Mouse (Mus musculus) spleen, adult 2 months (tissue): Measurements from ENCODE around the gene Lefty2. TPM values are rescaled to one million over a fixed set of nuclear protein-coding genes. Genes with fewer than 3 reads are reported as not detected.
"Not testable (repeated sequence)": the region's sequence is repeated elsewhere in the genome, so short reads cannot be mapped to it uniquely, and the experiment has no call there.

Source experiments
- DNase-seq, 2 experiments: peaks; one replicate each; pipeline versions ENCODE4 v3.0.0 to v3.0.0-alpha.2; 2012 to 2021; ENCODE audit warnings: low spot score in 2 of 2, low read depth in 1 of 2
- H3K27ac ChIP-seq: fragments of 200-500 bp; 2 replicates; pipeline ENCODE4 v1.5.1; 2012; ENCODE audit warnings: low read length, inconsistent platforms; ENCODE audit not compliant: insufficient read depth
- H3K27me3 ChIP-seq: fragments of 200-500 bp; 2 replicates; pipeline ENCODE4 v1.6.1; 2012; ENCODE audit warnings: mild to moderate bottlenecking, moderate library complexity, low read length, inconsistent platforms; ENCODE audit not compliant: control insufficient read depth, insufficient read depth
- H3K36me3 ChIP-seq: fragments of 200-500 bp; 2 replicates; pipeline ENCODE4 v1.6.1; 2012; ENCODE audit warnings: mild to moderate bottlenecking, low read length, inconsistent platforms; ENCODE audit not compliant: control insufficient read depth, insufficient read depth
- H3K4me1 ChIP-seq: fragments of 200-500 bp; 2 replicates; pipeline ENCODE4 v1.6.1; 2011; ENCODE audit warnings: inconsistent platforms; ENCODE audit not compliant: control insufficient read depth, insufficient read depth, insufficient read length
- H3K4me3 ChIP-seq: fragments of 200-500 bp; 2 replicates; pipeline ENCODE4 v1.5.1; 2011; ENCODE audit warnings: mild to moderate bottlenecking, inconsistent platforms; ENCODE audit not compliant: insufficient read depth, insufficient read length; ENCODE audit errors: extremely low read depth
- CTCF ChIP-seq: fragments of 200-500 bp; IDR thresholded peaks from 2 replicates; pipeline ENCODE4 v1.5.1; 2011; ENCODE audit warnings: mild to moderate bottlenecking, inconsistent platforms; ENCODE audit not compliant: insufficient read depth, insufficient read length, insufficient replicate concordance; ENCODE audit errors: extremely low read depth
- POLR2A ChIP-seq: fragments of 200-500 bp; IDR thresholded peaks from 2 replicates; pipeline ENCODE4 v1.6.1; 2011; ENCODE audit warnings: low read depth, low read length, inconsistent platforms
- WGBS: fragments of 180-500 bp; shearing (Covaris S2); methylation state at CpG from one replicate; pipeline ENCODE4 v1.1.7; 2018; 5-methylcytosine and 5-hydroxymethylcytosine counted together
- polyA plus RNA-seq: library from polyadenylated mRNA; depleted of rRNA; stranded (reverse); fragments of >200 nt; gene quantifications from 2 replicates; pipeline ENCODE4 v1.2.3, GENCODE M21; 2012

Lefty2 gene
- polyA plus RNA-seq, 1 experiment = not detected

DNA sequence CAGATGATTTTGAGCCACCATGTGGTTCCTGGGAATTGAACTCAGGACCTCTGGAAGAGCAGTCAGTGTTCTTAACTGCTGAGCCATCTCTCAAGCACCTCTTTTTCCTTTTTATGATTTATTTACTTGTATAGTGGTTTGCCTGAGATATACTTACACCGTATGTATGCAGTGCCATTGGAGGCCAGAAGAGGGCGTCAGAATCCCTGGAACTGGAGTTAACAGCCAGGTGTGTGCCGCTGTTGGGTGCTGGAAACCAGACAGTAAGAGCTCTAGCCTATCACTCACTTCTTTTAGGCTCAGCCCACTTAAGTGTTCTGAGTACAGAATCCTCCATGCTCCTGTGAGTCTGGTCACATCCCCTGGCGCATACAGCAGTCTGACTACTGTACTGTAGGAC is 15.4 kb upstream of the Lefty2 start:
- no peak for DNase-seq
- Histone ChIP-seq H3K4me3 (no peak overlapping the region), H3K27me3 (no peaks in the 10 kb centered on the region), H3K27ac (no peak overlapping the region), H3K4me1 (peaks cover 4% of the 10 kb centered on the region; the same call in 1 of the 2 replicates), H3K36me3 (no peaks in the 10 kb centered on the region)
- TF ChIP-seq POLR2A = no peak
- no peak for TF ChIP-seq CTCF
- WGBS = 87% methylated on average over 4 of the region's 4 CpGs

DNA sequence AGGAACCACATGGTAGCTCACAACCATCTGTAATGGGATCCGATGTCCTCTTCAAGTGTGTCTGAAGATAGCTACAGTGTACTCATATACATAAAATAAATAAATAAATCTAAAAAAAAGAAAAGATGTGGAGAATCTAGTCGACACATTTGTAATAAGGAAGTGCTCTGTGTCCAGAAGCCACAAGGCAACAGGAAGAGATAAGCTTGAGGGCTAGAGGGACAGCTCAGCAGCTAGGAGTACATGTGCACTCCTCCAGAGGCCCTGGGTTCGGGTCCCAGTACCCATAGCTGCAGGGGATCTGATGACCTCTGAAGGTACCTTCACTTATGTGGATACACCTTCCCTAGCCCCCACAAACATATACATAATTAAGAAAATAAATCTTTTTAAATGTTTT is 11.1 kb upstream of the Lefty2 start:
- Histone ChIP-seq H3K4me3 (no peak overlapping the region), H3K27me3 (no peaks in the 10 kb centered on the region), H3K27ac (no peak overlapping the region), H3K36me3 (no peaks in the 10 kb centered on the region), H3K4me1 (peaks cover 13% of the 10 kb centered on the region)
- TF ChIP-seq POLR2A = no peak
- TF ChIP-seq CTCF = no peak
- no peak for DNase-seq
- 41% methylated on average over 3 of the region's 3 CpGs for WGBS

DNA sequence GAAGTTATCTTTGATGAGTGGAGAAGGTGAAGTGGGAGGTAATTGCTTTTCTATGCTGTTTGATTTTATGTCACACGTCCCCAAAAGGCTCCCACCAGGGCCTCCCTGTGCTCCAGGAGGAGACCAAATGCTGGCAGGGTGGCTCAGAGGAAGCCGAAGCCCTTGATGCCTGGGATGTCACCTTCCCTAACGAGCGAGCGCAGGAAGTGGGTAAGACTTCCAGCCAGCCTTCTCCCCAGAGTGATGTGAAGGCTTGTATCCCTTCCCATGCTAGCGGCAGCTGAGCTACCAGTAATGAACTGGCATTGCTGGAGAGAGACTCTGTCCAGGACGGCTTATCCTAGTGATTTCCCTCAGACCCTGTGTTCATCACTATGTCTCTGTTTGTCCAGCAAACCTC is 9.2 kb upstream of the Lefty2 start:
- Histone ChIP-seq H3K4me3 (no peak overlapping the region), H3K27ac (no peak overlapping the region), H3K27me3 (no peaks in the 10 kb centered on the region), H3K4me1 (peaks cover 13% of the 10 kb centered on the region), H3K36me3 (no peaks in the 10 kb centered on the region)
- no peak for DNase-seq
- 25% methylated on average over 7 of the region's 7 CpGs for WGBS
- TF ChIP-seq CTCF (no peak), POLR2A (no peak)

DNA sequence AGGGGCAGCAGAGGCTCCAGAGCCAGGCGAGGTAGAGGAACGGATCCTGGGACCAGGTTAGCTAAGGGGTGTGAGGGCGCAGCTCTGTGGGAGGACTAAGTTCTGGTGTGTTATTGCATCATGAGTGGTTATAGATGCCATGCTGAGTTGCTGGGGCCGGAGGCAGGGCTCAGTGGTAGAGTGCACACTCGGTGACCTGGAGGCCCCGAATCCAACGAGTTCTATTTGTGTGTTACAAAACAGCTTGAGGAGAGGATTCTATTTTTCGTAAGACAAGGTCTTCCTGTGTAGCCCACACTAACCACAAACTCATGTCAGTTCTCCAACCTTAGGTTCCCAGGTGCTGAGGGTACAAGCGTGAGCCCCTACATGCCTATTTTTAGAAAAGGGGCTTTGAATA is 8.4 kb upstream of the Lefty2 start:
- H3K27ac ChIP-seq = no peak overlapping the region
- 15% methylated on average over 9 of the region's 9 CpGs for WGBS
- no peaks in the 10 kb centered on the region for H3K36me3 ChIP-seq
- TF ChIP-seq POLR2A (no peak), CTCF (no peak)
- peaks cover 13% of the 10 kb centered on the region for H3K4me1 ChIP-seq
- DNase-seq = no peak
- H3K27me3 ChIP-seq = no peaks in the 10 kb centered on the region
- no peak overlapping the region for H3K4me3 ChIP-seq

DNA sequence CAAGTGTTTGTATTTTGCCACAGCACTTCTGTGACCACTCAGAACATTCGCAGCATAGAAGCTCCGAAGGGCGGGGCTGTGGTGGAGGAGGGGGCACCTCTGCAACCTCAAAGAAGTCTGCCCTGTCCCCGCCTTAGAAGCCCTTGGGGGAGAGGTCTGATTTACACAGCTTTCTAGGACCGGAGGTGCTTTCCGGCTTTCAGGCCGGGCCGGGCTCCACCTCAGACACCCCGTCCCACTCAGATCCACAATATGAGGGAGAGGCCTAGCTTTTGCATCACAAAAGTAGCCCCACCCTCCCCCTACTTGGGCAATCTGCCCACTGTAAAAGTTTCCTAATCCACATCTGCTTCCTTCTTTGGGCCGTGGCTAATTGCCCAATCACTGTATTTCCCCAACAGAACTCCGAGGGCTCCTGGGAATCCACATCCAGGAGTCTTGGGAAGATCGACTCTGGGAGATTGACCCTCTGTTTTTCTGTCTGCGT is 4.3 kb upstream of the Lefty2 start:
- no peaks in the 10 kb centered on the region for H3K36me3 ChIP-seq
- peaks cover 12% of the 10 kb centered on the region for H3K4me1 ChIP-seq
- no peak for TF ChIP-seq POLR2A
- no peak for TF ChIP-seq CTCF
- 16% methylated on average over 13 of the region's 13 CpGs for WGBS
- DNase-seq = peak in 1 of 2 experiments; percentile 26
- H3K27me3 ChIP-seq = no peaks in the 10 kb centered on the region
- no peak overlapping the region for H3K4me3 ChIP-seq
- no peak overlapping the region for H3K27ac ChIP-seq

DNA sequence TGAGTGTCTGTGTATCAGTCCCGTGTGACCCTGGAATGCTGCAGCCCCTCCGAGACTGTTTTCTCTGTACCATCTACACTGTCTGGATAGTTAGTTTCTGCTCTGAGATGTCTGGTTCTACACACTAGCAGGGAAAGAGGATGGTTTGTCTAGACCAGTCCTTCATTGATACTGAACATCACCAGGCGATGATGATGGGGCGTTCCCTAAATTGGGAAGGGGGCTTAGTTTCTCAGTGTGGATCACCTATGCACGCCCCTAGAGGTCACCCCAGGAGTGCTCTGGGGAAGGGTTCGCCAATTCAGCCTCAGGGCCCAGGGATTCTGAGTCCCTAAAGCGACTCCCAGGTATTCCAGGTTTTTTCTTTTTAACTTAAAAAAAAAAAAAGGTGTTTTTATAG is 3.7 kb upstream of the Lefty2 start:
- H3K27ac ChIP-seq = no peak overlapping the region
- H3K4me1 ChIP-seq = peaks cover 7% of the 10 kb centered on the region; the same call in 1 of the 2 replicates
- TF ChIP-seq CTCF (no peak), POLR2A (no peak)
- no peak overlapping the region for H3K4me3 ChIP-seq
- WGBS = 83% methylated on average over 7 of the region's 7 CpGs
- DNase-seq = no peak
- no peaks in the 10 kb centered on the region for H3K27me3 ChIP-seq
- no peaks in the 10 kb centered on the region for H3K36me3 ChIP-seq

DNA sequence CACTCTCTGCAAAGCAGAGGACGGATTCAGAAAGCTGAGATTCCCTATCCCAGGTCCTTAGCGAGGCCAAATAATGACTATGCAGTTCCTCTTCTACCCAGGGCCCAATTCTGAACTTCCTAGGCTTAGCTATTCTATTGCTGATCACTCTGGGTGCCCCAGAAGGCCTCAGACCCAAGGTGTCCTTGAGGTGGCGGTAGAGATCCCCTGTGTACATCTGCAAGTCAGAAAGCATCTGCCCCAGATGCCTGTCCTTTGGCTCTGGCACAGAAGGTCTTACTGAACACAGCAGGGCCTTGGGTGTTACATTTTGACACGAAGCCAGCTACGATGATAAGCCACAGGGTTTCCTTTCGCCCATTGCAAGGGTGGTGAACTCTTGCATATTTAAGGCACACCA is 3.1 kb upstream of the Lefty2 start:
- no peak overlapping the region for H3K27ac ChIP-seq
- 0 out of 2 replicates have a peak, but pooled peaks cover 2% of the 10 kb centered on the region for H3K27me3 ChIP-seq
- peak in 1 of 2 experiments; percentile 35 for DNase-seq
- no peak for TF ChIP-seq CTCF
- TF ChIP-seq POLR2A = no peak
- no peak overlapping the region for H3K4me3 ChIP-seq
- H3K36me3 ChIP-seq = no peaks in the 10 kb centered on the region
- WGBS = 34% methylated on average over 6 of the region's 6 CpGs
- peaks cover under 1% of the 10 kb centered on the region; the same call in 1 of the 2 replicates for H3K4me1 ChIP-seq

DNA sequence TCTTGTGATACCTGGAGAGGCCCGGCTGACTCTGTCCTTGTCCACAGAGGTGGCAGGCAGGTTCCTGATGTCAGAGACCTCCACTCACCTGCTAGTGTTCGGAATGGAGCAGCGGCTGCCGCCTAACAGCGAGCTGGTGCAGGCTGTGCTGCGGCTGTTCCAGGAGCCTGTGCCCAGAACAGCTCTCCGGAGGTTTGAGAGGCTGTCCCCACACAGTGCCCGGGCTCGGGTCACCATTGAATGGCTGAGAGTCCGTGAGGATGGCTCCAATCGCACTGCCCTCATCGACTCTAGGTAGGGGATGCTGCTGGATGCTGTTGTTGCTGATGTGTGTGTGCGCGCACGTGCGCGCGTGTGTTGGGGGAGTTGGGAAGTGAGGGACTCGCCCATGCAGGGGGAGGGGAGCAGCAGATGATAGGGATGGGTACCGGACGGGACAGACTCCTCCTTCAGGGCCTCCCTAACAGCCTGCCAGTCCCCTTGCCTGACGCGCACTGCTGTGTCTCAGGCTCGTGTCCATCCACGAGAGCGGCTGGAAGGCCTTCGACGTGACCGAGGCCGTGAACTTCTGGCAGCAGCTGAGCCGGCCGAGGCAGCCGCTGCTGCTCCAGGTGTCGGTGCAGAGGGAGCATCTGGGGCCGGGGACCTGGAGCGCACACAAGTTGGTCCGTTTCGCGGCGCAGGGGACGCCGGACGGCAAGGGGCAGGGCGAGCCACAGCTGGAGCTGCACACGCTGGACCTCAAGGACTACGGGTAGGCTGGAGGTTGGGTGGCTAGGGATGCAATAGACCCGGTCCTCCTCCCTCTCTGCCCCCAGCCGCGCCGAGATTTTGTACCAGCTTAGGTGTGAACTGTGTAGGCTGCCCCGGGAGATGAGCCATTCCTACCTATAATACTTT is 1.4 kb downstream of the Lefty2 start:
- not testable (repeated sequence) for DNase-seq, H3K27ac ChIP-seq, H3K36me3 ChIP-seq, H3K4me3 ChIP-seq, H3K27me3 ChIP-seq, H3K4me1 ChIP-seq
- 36% methylated on average over 51 of the region's 51 CpGs for WGBS
